17 mouse cellular contexts compared by ENCODE assay signal in the genomic region with DNA sequence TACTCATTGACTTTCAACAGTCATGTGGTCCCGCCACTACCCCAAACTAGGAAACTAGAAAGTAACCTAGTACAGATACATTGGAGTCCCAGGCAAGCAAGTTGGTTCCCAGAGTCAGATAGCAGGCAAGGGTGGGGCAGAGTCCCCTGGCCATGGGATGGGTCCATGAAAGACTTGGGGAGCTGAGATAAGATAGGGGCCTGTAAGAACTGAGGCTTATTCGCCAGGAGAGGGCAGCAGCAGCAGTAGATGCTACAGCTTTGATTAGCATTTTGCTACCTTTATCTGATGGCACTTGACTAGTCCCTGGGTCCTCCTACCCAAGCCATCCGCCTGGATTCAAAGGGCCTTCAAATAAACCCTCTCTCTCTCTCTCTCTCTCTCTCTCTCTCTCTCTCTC. TPM values are rescaled to one million over a fixed set of nuclear protein-coding genes. Genes with fewer than 3 reads are reported as not detected.
DNase-seq lines count a peak whose midpoint lies in the region; ATAC-seq and TF ChIP-seq lines count a peak whose summit lies in the region.
"Had no signal": no experiment of that assay in that cellular context is flagged by ENCODE, and none has a peak within 500 bp of the region (broad histone marks: within the 10 kb centered on the region; RNA-seq: fewer than 3 reads in every experiment).

No protein-coding gene starts in this region.

- no peak for TF ChIP-seq POLR2A in thymus, adult 2 months (IDR thresholded peaks at IDR 0.05; ENCODE audit: control insufficient read depth, extremely low read depth, insufficient read depth, low read length, poor library complexity)

- no peak overlapping the region for H3K27ac ChIP-seq in thymus, adult 2 months (ENCODE audit: control insufficient read depth, insufficient read depth, low read length)
- H3K27ac ChIP-seq: embryonic facial prominence, embryonic 12.5 days; heart, adult 2 months; limb, embryonic 15.5 days; midbrain, embryonic 10.5 days had no signal

- no peaks in the 10 kb centered on the region for H3K27me3 ChIP-seq in thymus, adult 2 months (ENCODE audit: control insufficient read depth, insufficient read depth, low read length)
- H3K27me3 ChIP-seq: embryonic facial prominence, embryonic 12.5 days; limb, embryonic 15.5 days had no signal

- TF ChIP-seq CTCF in thymus, adult 2 months (IDR thresholded peaks at IDR 0.05; ENCODE audit: borderline replicate concordance, control insufficient read depth, extremely low read depth, insufficient read depth, low read length, poor library complexity): no peak

- ATAC-seq in megakaryocyte progenitor cell, adult 5-6 weeks (replicated peaks; ENCODE audit: poor library complexity): peak; percentile 67
- ATAC-seq: forebrain, postnatal 0 days had no signal

- no peak overlapping the region for H3K4me3 ChIP-seq in thymus, adult 2 months (ENCODE audit: control insufficient read depth, insufficient read depth, low read length)
- H3K4me3 ChIP-seq: embryonic facial prominence, embryonic 12.5 days; heart, adult 2 months; limb, embryonic 15.5 days; midbrain, embryonic 10.5 days had no signal

- H3K36me3 ChIP-seq in thymus, adult 2 months (ENCODE audit: control insufficient read depth, insufficient read depth, low read length): 0 out of 2 replicates have a peak, but pooled peaks cover 3% of the 10 kb centered on the region
- H3K36me3 ChIP-seq: embryonic facial prominence, embryonic 12.5 days; limb, embryonic 15.5 days; midbrain, embryonic 10.5 days had no signal

- 80% methylated on average over 3 of the region's 3 CpGs for WGBS in thymus, adult 2 months

- no peaks in the 10 kb centered on the region; the same call in 1 of the 2 replicates for H3K4me1 ChIP-seq in thymus, adult 2 months (replicated peaks; ENCODE audit: control insufficient read depth, insufficient read depth, low read length)
- H3K4me1 ChIP-seq: embryonic facial prominence, embryonic 12.5 days had no signal

- peak; percentile 40 for DNase-seq in thymus, adult 2 months
- DNase-seq in thymus, adult 18-20 months: no peak
- peak; percentile 52 for DNase-seq in c-Kit-positive CD71-positive TER-119-positive erythroid progenitor cells, embryonic 14.5 days (ENCODE audit: low spot score)
- no peak for DNase-seq in kidney, adult 11 months
- no peak for DNase-seq in right cerebral cortex, postnatal 14 days
- no peak for DNase-seq in cerebellum, adult 11-12 months
- DNase-seq: adrenal gland, adult 2 months; cerebellum, adult 2 months; forebrain, postnatal 0 days; heart, postnatal 36 days; kidney, adult 2 months; retina, postnatal 1 day had no signal

RNA-seq across cellular contexts. Expression of a gene that starts 5.2 kb away (rescaled TPM):
- 8.5 and 10.9 TPM in 2 replicates for polyA plus RNA-seq in thymus, adult 2 months (2012; rRNA removed)
- total RNA-seq in megakaryocyte progenitor cell, adult 5-6 weeks (2015): 0.84 TPM in 1 of 2 replicates, not detected in the other
- 0.25 TPM in 1 of 2 replicates, not detected in the other for total RNA-seq in megakaryocyte progenitor cell, adult 5-6 weeks (2017)

RNA-seq across cellular contexts. Expression of a gene that starts 29.5 kb away (rescaled TPM):
- 401 and 406 TPM in 2 replicates for polyA plus RNA-seq in thymus, adult 2 months (2012; rRNA removed)
- total RNA-seq in megakaryocyte progenitor cell, adult 5-6 weeks (2015): 5.7 and 18.3 TPM in 2 replicates
- 10.0 and 29.0 TPM in 2 replicates for total RNA-seq in megakaryocyte progenitor cell, adult 5-6 weeks (2017)
- total RNA-seq: adrenal gland, adult 2 months; heart, adult 2 months; heart, postnatal 36 days had no signal
- polyA plus RNA-seq: adrenal gland, adult 2 months; cerebellum, adult 2 months; embryonic facial prominence, embryonic 12.5 days; limb, embryonic 15.5 days; midbrain, embryonic 10.5 days had no signal

Comparison
In these comparisons a context has a peak if more than half of its experiments do, and no peak if none do; other contexts are left out.
1. DNase-seq: peak in thymus, adult 2 months (single experiment) and c-Kit-positive CD71-positive TER-119-positive erythroid progenitor cells, embryonic 14.5 days (single experiment); none in thymus, adult 18-20 months (0 of 2), kidney, adult 11 months (single experiment), right cerebral cortex, postnatal 14 days (single experiment) and cerebellum, adult 11-12 months (single experiment).